Mouse (Mus musculus): ENCODE results near the gene Mxd1. TPM values are rescaled to one million over a fixed set of nuclear protein-coding genes. Genes with fewer than 3 reads are reported as not detected.

Mxd1 gene
- total and polyA plus RNA-seq, 2 experiments from 2014 or later: 3.6 to 5.0 TPM

DNA sequence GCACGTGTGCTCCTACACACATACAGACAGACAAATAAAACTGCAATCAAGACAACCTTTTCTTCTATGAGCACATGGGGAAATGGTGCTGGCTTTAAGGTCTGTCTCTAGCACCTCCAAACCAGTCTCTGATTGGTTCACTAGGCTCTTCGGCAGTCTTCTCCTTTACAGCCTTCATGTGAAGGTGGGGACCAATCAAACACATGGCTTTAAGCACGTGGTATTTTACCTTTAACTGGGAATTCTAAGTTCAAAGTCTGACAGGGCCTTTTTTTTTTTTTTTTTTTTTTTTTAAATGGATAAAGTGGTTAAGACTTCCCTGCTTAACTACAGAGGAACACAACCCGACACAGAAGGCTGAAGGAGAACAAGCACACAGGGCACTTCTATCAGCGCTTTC lies 3.9 kb downstream of the Mxd1 start:
- ATAC-seq (ENCODE audit: insufficient read depth, low read depth): no peak
- Histone ChIP-seq H3K9ac (replicated peaks; ENCODE audit: low read depth, low read length) (no peak overlapping the region), H3K4me2 (ENCODE audit: low read depth, low read length) (no peak overlapping the region), H3K36me3 (replicated peaks; ENCODE audit: control insufficient read depth, insufficient read depth, low read length) (peaks cover 32% of the 10 kb centered on the region), H3K4me3 (ENCODE audit: low read depth, low read length) (no peak overlapping the region), H3K27me3 (ENCODE audit: control insufficient read depth, insufficient read depth, low read length) (no peaks in the 10 kb centered on the region), H3K4me1 (ENCODE audit: control insufficient read depth, insufficient read depth) (0 out of 2 replicates have a peak, but pooled peaks cover 9% of the 10 kb centered on the region), H3K27ac (ENCODE audit: low read depth) (no peak overlapping the region), H3K9me3 (replicated peaks; ENCODE audit: control insufficient read depth, low read length) (no peaks in the 10 kb centered on the region)
- TF ChIP-seq EP300 (IDR thresholded peaks at IDR 0.05; ENCODE audit: low read depth): no peak
- DNase-seq (ENCODE audit: low spot score): no peak
- 84% methylated on average over 5 of the region's 5 CpGs for WGBS

DNA sequence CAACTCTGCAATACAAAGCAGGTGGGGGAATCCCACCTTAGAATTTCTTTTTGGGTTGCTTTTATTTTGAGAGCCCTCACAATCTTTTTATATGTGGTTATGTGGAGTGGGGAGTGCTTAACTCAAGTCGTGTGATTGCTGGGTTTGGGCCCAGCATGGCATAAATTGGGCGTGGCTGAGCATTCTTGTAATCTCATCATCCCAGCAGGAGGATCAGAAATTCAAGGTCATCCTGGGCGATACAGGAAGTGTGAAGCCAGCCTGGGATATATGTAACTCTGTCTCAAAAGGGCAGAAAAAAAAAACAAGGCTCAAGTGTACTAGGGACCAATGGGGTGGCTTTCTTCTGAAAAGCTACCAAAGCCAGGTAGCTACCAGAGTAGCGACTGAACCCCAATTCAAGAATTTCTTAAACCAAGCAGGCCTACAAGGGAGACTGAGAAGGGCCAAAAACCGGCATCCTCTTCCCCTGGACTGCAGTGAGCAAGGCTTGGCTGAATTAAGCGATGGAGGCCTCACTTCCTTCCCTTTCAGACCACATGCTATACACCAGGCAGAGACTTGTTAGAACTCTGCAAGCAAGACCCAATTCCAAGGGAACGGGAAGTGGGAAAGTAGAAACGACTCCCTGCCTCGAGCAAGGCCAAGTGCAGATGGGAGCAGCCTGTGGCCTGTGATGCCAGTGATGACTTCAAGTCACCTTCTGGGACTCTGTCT lies 8.6 kb downstream of the Mxd1 start:
- H3K36me3 ChIP-seq (replicated peaks; ENCODE audit: control insufficient read depth, insufficient read depth, low read length): peaks cover 44% of the 10 kb centered on the region
- no peak overlapping the region for H3K4me2 ChIP-seq (ENCODE audit: low read depth, low read length)
- no peak overlapping the region for H3K9ac ChIP-seq (replicated peaks; ENCODE audit: low read depth, low read length)
- DNase-seq (ENCODE audit: low spot score) (no peak), ATAC-seq (ENCODE audit: insufficient read depth, low read depth) (no peak)
- WGBS: 60% methylated on average over 9 of the region's 9 CpGs
- H3K27me3 ChIP-seq (ENCODE audit: control insufficient read depth, insufficient read depth, low read length): no peaks in the 10 kb centered on the region
- no peak for TF ChIP-seq CTCF (IDR thresholded peaks at IDR 0.05; ENCODE audit: low read depth)
- TF ChIP-seq EP300 (IDR thresholded peaks at IDR 0.05; ENCODE audit: low read depth): no peak
- no peak overlapping the region for H3K27ac ChIP-seq (ENCODE audit: low read depth)
- H3K4me1 ChIP-seq (ENCODE audit: control insufficient read depth, insufficient read depth): no peaks in the 10 kb centered on the region
- H3K9me3 ChIP-seq (replicated peaks; ENCODE audit: control insufficient read depth, low read length): no peaks in the 10 kb centered on the region
- H3K4me3 ChIP-seq (ENCODE audit: low read depth, low read length): no peak overlapping the region

DNA sequence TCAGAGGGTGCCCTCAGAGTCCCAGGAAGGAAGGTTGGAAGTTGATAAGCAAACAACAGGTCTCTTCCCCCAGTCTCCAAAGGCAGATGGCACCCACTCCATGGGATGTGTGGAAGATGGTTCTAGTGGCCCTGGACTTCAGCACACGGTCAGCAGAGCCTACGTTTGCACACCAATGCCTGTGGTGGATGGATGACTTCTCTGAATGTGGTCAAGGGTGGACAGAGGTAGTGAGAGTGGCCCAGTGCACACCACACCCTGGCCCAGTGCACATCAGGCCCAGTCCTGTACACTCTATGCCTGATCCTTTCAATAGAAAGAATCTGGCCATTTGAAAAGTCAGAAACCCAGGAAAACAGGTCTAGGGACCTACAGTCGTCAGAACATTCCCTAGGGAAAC lies 10.5 kb downstream of the Mxd1 start:
- no peaks in the 10 kb centered on the region for H3K27me3 ChIP-seq (ENCODE audit: control insufficient read depth, insufficient read depth, low read length)
- ATAC-seq (ENCODE audit: insufficient read depth, low read depth): no peak

DNA sequence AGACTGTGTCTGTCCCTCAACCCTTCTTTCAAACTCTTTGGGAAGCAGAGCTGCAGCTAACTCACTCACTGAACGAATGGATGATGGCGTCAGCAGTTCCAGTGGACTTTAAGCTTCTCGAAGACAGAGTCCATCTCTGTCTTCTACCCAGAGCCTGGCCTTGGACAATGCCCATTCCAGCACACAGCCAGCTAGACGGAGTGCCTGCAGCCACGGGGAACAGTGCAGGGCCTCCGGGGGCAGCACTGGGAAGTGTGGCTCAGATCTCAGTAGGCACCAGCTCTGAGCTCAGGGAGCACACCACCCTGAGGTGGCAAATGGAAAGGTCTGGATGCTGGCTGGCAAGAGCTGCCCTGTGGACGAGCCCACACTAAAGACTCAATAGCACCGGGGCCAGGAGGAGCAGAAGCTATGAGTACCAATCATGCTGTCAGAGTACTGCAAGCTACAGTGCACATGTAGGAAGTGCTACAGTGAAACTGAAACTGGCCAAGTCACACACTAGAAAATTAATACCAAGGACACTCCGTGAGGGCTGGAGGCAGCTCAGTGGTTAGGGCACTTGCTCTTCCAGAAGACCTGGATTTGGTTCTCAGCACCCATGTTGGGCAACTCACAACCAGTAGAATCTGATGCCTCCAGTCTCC lies 14.6 kb downstream of the Mxd1 start:
- no peak overlapping the region for H3K9ac ChIP-seq (replicated peaks; ENCODE audit: low read depth, low read length)
- no peaks in the 10 kb centered on the region for H3K9me3 ChIP-seq (replicated peaks; ENCODE audit: control insufficient read depth, low read length)
- H3K4me3 ChIP-seq (ENCODE audit: low read depth, low read length): no peak overlapping the region
- H3K4me2 ChIP-seq (ENCODE audit: low read depth, low read length): no peak overlapping the region
- WGBS: 80% methylated on average over 9 of the region's 9 CpGs
- ATAC-seq (ENCODE audit: insufficient read depth, low read depth): no peak
- DNase-seq (ENCODE audit: low spot score): peak; percentile 38
- H3K27me3 ChIP-seq (ENCODE audit: control insufficient read depth, insufficient read depth, low read length): no peaks in the 10 kb centered on the region
- H3K4me1 ChIP-seq (ENCODE audit: control insufficient read depth, insufficient read depth): no peaks in the 10 kb centered on the region
- no peak overlapping the region for H3K27ac ChIP-seq (ENCODE audit: low read depth)
- H3K36me3 ChIP-seq (replicated peaks; ENCODE audit: control insufficient read depth, insufficient read depth, low read length): peaks cover 46% of the 10 kb centered on the region
- TF ChIP-seq EP300 (IDR thresholded peaks at IDR 0.05; ENCODE audit: low read depth) (no peak), CTCF (IDR thresholded peaks at IDR 0.05; ENCODE audit: low read depth) (peak; percentile 23; the same call in 1 of the 2 replicates)

More for the DNA sequence above, 10.5 kb downstream of the Mxd1 start:
- H3K36me3 ChIP-seq (replicated peaks; ENCODE audit: control insufficient read depth, insufficient read depth, low read length): peaks cover 37% of the 10 kb centered on the region
- H3K9me3 ChIP-seq (replicated peaks; ENCODE audit: control insufficient read depth, low read length): no peaks in the 10 kb centered on the region
- WGBS: 87% methylated on average over 3 of the region's 3 CpGs
- DNase-seq (ENCODE audit: low spot score): no peak
- H3K4me3 ChIP-seq (ENCODE audit: low read depth, low read length): no peak overlapping the region
- TF ChIP-seq CTCF (IDR thresholded peaks at IDR 0.05; ENCODE audit: low read depth) (no peak), EP300 (IDR thresholded peaks at IDR 0.05; ENCODE audit: low read depth) (no peak)
- H3K9ac ChIP-seq (replicated peaks; ENCODE audit: low read depth, low read length): no peak overlapping the region
- no peaks in the 10 kb centered on the region for H3K4me1 ChIP-seq (ENCODE audit: control insufficient read depth, insufficient read depth)
- H3K27ac ChIP-seq (ENCODE audit: low read depth): no peak overlapping the region
- no peak overlapping the region for H3K4me2 ChIP-seq (ENCODE audit: low read depth, low read length)

DNA sequence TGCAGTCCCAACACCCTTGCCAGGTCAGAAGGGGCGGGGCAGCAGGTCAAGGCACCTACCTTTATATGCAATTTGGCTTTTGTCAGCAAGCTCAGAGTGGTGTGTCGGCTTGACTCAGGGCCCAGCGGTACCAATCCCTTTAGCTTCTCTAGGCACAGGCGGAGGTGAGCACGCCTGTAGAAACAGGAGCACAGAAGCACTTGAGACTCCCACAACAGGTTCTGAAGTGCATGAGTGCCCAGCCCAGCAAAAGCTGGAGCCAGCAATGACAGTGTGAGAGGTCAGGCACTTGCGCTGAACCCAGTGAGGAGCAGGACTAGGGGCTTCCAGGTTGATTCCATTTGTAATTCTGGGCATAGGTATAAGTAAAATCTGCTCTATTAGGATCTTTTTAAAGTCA lies 15.9 kb downstream of the Mxd1 start:
- 94% methylated on average over 6 of the region's 6 CpGs for WGBS
- Histone ChIP-seq H3K27me3 (ENCODE audit: control insufficient read depth, insufficient read depth, low read length) (no peaks in the 10 kb centered on the region), H3K4me2 (ENCODE audit: low read depth, low read length) (no peak overlapping the region), H3K9me3 (replicated peaks; ENCODE audit: control insufficient read depth, low read length) (no peaks in the 10 kb centered on the region), H3K4me1 (ENCODE audit: control insufficient read depth, insufficient read depth) (no peaks in the 10 kb centered on the region), H3K9ac (replicated peaks; ENCODE audit: low read depth, low read length) (no peak overlapping the region), H3K27ac (ENCODE audit: low read depth) (no peak overlapping the region), H3K36me3 (replicated peaks; ENCODE audit: control insufficient read depth, insufficient read depth, low read length) (peaks cover 49% of the 10 kb centered on the region), H3K4me3 (ENCODE audit: low read depth, low read length) (no peak overlapping the region)
- TF ChIP-seq EP300 (IDR thresholded peaks at IDR 0.05; ENCODE audit: low read depth) (no peak), CTCF (IDR thresholded peaks at IDR 0.05; ENCODE audit: low read depth) (no peak)
- no peak for ATAC-seq (ENCODE audit: insufficient read depth, low read depth)
- DNase-seq (ENCODE audit: low spot score): no peak
